Mouse (Mus musculus) midbrain, embryonic 15.5 days (tissue): Measurements from ENCODE around the gene Nedd9. TPM values are rescaled to one million over a fixed set of nuclear protein-coding genes. Genes with fewer than 3 reads are reported as not detected.

Experiments used
- ATAC-seq: fragments of 200-750 bp; cut with Nextera tagmentation; replicated peaks from 2 replicates; pipeline ENCODE4 v1.8.0; 2017; ENCODE audit warnings: moderate TSS enrichment
- H3K27ac ChIP-seq: fragments of 300-500 bp; sonication (generic); 2 replicates; pipeline ENCODE4 v1.5.1; 2015; ENCODE audit warnings: mild to moderate bottlenecking, inconsistent platforms
- H3K27me3 ChIP-seq: fragments of 300-500 bp; sonication (generic); replicated peaks from 2 replicates; pipeline ENCODE4 v1.6.1; 2015; ENCODE audit warnings: inconsistent platforms
- H3K36me3 ChIP-seq: fragments of 300-500 bp; sonication (generic); replicated peaks from 2 replicates; pipeline ENCODE4 v1.6.1; 2015; ENCODE audit warnings: inconsistent platforms
- H3K4me1 ChIP-seq: fragments of 300-500 bp; sonication (generic); 2 replicates; pipeline ENCODE4 v1.6.1; 2015; ENCODE audit warnings: inconsistent platforms
- H3K4me2 ChIP-seq: fragments of 300-500 bp; sonication (generic); 2 replicates; pipeline ENCODE4 v1.6.1; 2015; ENCODE audit warnings: inconsistent platforms, mild to moderate bottlenecking, moderate library complexity
- H3K4me3 ChIP-seq: fragments of 300-500 bp; sonication (generic); 2 replicates; pipeline ENCODE4 v1.5.1; 2015; ENCODE audit warnings: mild to moderate bottlenecking, inconsistent platforms
- H3K9ac ChIP-seq: fragments of 300-500 bp; sonication (generic); 2 replicates; pipeline ENCODE4 v1.6.1; 2015; ENCODE audit warnings: mild to moderate bottlenecking, inconsistent platforms
- H3K9me3 ChIP-seq: fragments of 300-500 bp; sonication (generic); 2 replicates; pipeline ENCODE4 v1.6.1; 2016; ENCODE audit warnings: inconsistent platforms
- WGBS: fragments of 180-500 bp; shearing (Covaris S2); methylation state at CpG from one replicate; pipeline ENCODE4 v1.1.7; 2015; ENCODE audit warnings: mixed read lengths; 5-methylcytosine and 5-hydroxymethylcytosine counted together
- polyA plus RNA-seq: library from polyadenylated mRNA; unstranded; fragments of >200 nt; fragmentation: Nextera tagmentation; extraction: Ambion mirVana; gene quantifications from 2 replicates; pipeline ENCODE4 v1.2.1, GENCODE M21; 2015

Gene Nedd9
- polyA plus RNA-seq, 1 experiment from 2014 or later: 13.3 TPM

GRCm38 (mm10) chr13:41390698-41391097 lies 96.5 kb downstream of the Nedd9 start:
- no peaks in the 10 kb centered on the region for H3K27me3 ChIP-seq
- no peak overlapping the region for H3K4me2 ChIP-seq
- no peak overlapping the region for H3K4me3 ChIP-seq
- H3K27ac ChIP-seq: no peak overlapping the region
- H3K9ac ChIP-seq: no peak overlapping the region
- ATAC-seq: no peak
- 98% methylated on average over 2 of the region's 2 CpGs for WGBS
- H3K4me1 ChIP-seq: no peaks in the 10 kb centered on the region
- H3K9me3 ChIP-seq: no peaks in the 10 kb centered on the region
- no peaks in the 10 kb centered on the region for H3K36me3 ChIP-seq

- 33% methylated on average over 4 of the region's 4 CpGs for WGBS
- Histone ChIP-seq H3K27me3 (no peaks in the 10 kb centered on the region), H3K4me2 (no peak overlapping the region), H3K36me3 (no peaks in the 10 kb centered on the region), H3K4me1 (no peaks in the 10 kb centered on the region), H3K4me3 (no peak overlapping the region), H3K9me3 (no peaks in the 10 kb centered on the region), H3K9ac (no peak overlapping the region), H3K27ac (no peak overlapping the region)
- ATAC-seq: no peak
Observed at GRCm38 (mm10) chr13:41386581-41386980, 100.6 kb downstream of the Nedd9 start.

GRCm38 (mm10) chr13:41384896-41385295 lies 102.3 kb downstream of the Nedd9 start:
- no peak overlapping the region for H3K4me2 ChIP-seq
- no peak overlapping the region for H3K9ac ChIP-seq
- no peaks in the 10 kb centered on the region for H3K36me3 ChIP-seq
- no peaks in the 10 kb centered on the region for H3K27me3 ChIP-seq
- 74% methylated on average over 4 of the region's 4 CpGs for WGBS
- no peak overlapping the region for H3K4me3 ChIP-seq
- no peaks in the 10 kb centered on the region for H3K4me1 ChIP-seq
- ATAC-seq: no peak
- no peaks in the 10 kb centered on the region for H3K9me3 ChIP-seq
- H3K27ac ChIP-seq: no peak overlapping the region

- ATAC-seq: no peak
- no peaks in the 10 kb centered on the region for H3K36me3 ChIP-seq
- H3K27me3 ChIP-seq: no peaks in the 10 kb centered on the region
- H3K9me3 ChIP-seq: no peaks in the 10 kb centered on the region
- H3K4me2 ChIP-seq: no peak overlapping the region
- no peak overlapping the region for H3K27ac ChIP-seq
- no peaks in the 10 kb centered on the region for H3K4me1 ChIP-seq
- H3K4me3 ChIP-seq: no peak overlapping the region
- no peak overlapping the region for H3K9ac ChIP-seq
Observed at GRCm38 (mm10) chr13:41382635-41383034, 104.5 kb downstream of the Nedd9 start.

GRCm38 (mm10) chr13:41381806-41382546 lies 105.2 kb downstream of the Nedd9 start:
- WGBS: 90% methylated on average over 5 of the region's 5 CpGs
- H3K4me1 ChIP-seq: no peaks in the 10 kb centered on the region
- no peaks in the 10 kb centered on the region for H3K36me3 ChIP-seq
- no peak overlapping the region for H3K9ac ChIP-seq
- no peak overlapping the region for H3K4me2 ChIP-seq
- H3K27me3 ChIP-seq: no peaks in the 10 kb centered on the region
- no peaks in the 10 kb centered on the region for H3K9me3 ChIP-seq
- ATAC-seq: no peak
- no peak overlapping the region for H3K4me3 ChIP-seq
- H3K27ac ChIP-seq: no peak overlapping the region

- Histone ChIP-seq H3K36me3 (no peaks in the 10 kb centered on the region), H3K4me3 (no peak overlapping the region), H3K9ac (no peak overlapping the region), H3K27ac (no peak overlapping the region), H3K4me2 (no peak overlapping the region), H3K27me3 (no peaks in the 10 kb centered on the region), H3K9me3 (no peaks in the 10 kb centered on the region), H3K4me1 (no peaks in the 10 kb centered on the region)
- no peak for ATAC-seq
- 85% methylated on average over 7 of the region's 7 CpGs for WGBS
Observed at GRCm38 (mm10) chr13:41381041-41381805, 105.9 kb downstream of the Nedd9 start.

GRCm38 (mm10) chr13:41379951-41380465 lies 107.2 kb downstream of the Nedd9 start:
- H3K27ac ChIP-seq: no peak overlapping the region
- H3K36me3 ChIP-seq: no peaks in the 10 kb centered on the region
- no peak for ATAC-seq
- no peak overlapping the region for H3K4me2 ChIP-seq
- H3K4me1 ChIP-seq: no peaks in the 10 kb centered on the region
- no peak overlapping the region for H3K9ac ChIP-seq
- no peak overlapping the region for H3K4me3 ChIP-seq
- no peaks in the 10 kb centered on the region for H3K27me3 ChIP-seq
- 90% methylated on average over 4 of the region's 4 CpGs for WGBS
- no peaks in the 10 kb centered on the region for H3K9me3 ChIP-seq

GRCm38 (mm10) chr13:41378462-41378861 lies 108.7 kb downstream of the Nedd9 start:
- Histone ChIP-seq H3K4me2 (no peak overlapping the region), H3K9ac (no peak overlapping the region), H3K27me3 (no peaks in the 10 kb centered on the region), H3K9me3 (no peaks in the 10 kb centered on the region), H3K4me3 (no peak overlapping the region), H3K36me3 (no peaks in the 10 kb centered on the region), H3K27ac (no peak overlapping the region), H3K4me1 (no peaks in the 10 kb centered on the region)
- ATAC-seq: no peak
- WGBS: 54% methylated on average over 5 of the region's 5 CpGs

- no peaks in the 10 kb centered on the region for H3K27me3 ChIP-seq
- no peak overlapping the region for H3K4me2 ChIP-seq
- no peaks in the 10 kb centered on the region for H3K4me1 ChIP-seq
- no peaks in the 10 kb centered on the region for H3K36me3 ChIP-seq
- H3K4me3 ChIP-seq: no peak overlapping the region
- 86% methylated on average over 9 of the region's 9 CpGs for WGBS
- no peak for ATAC-seq
- H3K9ac ChIP-seq: no peak overlapping the region
- no peaks in the 10 kb centered on the region for H3K9me3 ChIP-seq
- no peak overlapping the region for H3K27ac ChIP-seq
Observed at GRCm38 (mm10) chr13:41377856-41378255, 109.3 kb downstream of the Nedd9 start.

GRCm38 (mm10) chr13:41377011-41377431 lies 110.1 kb downstream of the Nedd9 start:
- Histone ChIP-seq H3K27me3 (no peaks in the 10 kb centered on the region), H3K9ac (no peak overlapping the region), H3K36me3 (no peaks in the 10 kb centered on the region), H3K9me3 (no peaks in the 10 kb centered on the region), H3K4me2 (no peak overlapping the region), H3K27ac (no peak overlapping the region), H3K4me3 (no peak overlapping the region), H3K4me1 (no peaks in the 10 kb centered on the region)
- no peak for ATAC-seq
- 33% methylated on average over 2 of the region's 2 CpGs for WGBS

- WGBS: 42% methylated on average over 4 of the region's 4 CpGs
- H3K4me1 ChIP-seq: no peaks in the 10 kb centered on the region
- no peaks in the 10 kb centered on the region for H3K36me3 ChIP-seq
- H3K4me3 ChIP-seq: no peak overlapping the region
- ATAC-seq: no peak
- no peaks in the 10 kb centered on the region for H3K9me3 ChIP-seq
- H3K27ac ChIP-seq: no peak overlapping the region
- no peak overlapping the region for H3K4me2 ChIP-seq
- H3K9ac ChIP-seq: no peak overlapping the region
- H3K27me3 ChIP-seq: no peaks in the 10 kb centered on the region
Observed at GRCm38 (mm10) chr13:41376111-41376510, 111.1 kb downstream of the Nedd9 start.

- H3K27me3 ChIP-seq: no peaks in the 10 kb centered on the region
- no peak for ATAC-seq
- no peak overlapping the region for H3K4me2 ChIP-seq
- H3K4me3 ChIP-seq: no peak overlapping the region
- no peak overlapping the region for H3K9ac ChIP-seq
- WGBS: 47% methylated on average over 6 of the region's 6 CpGs
- no peak overlapping the region for H3K27ac ChIP-seq
- no peaks in the 10 kb centered on the region for H3K9me3 ChIP-seq
- no peaks in the 10 kb centered on the region for H3K4me1 ChIP-seq
- no peaks in the 10 kb centered on the region for H3K36me3 ChIP-seq
Observed at GRCm38 (mm10) chr13:41375696-41376095, 111.5 kb downstream of the Nedd9 start.
